Mouse (Mus musculus) liver, embryonic 11.5 days (tissue): ENCODE results near the gene Ms4a14. TPM values are rescaled to one million over a fixed set of nuclear protein-coding genes. Genes with fewer than 3 reads are reported as not detected.
"Not testable (repeated sequence)": the region's sequence is repeated elsewhere in the genome, so short reads cannot be mapped to it uniquely, and the experiment has no call there.

Experiments
- ATAC-seq: fragments of 200-750 bp; cut with Nextera tagmentation; replicated peaks from 2 replicates; pipeline ENCODE4 v1.8.0; 2017; ENCODE audit warnings: moderate number of reproducible peaks, mild to moderate bottlenecking, moderate TSS enrichment, moderate library complexity; ENCODE audit not compliant: low FRiP score
- DNase-seq: peaks from one replicate; pipeline ENCODE4 v3.0.0-alpha.2; 2017; ENCODE audit warnings: low spot score
- H3K27ac ChIP-seq: fragments of 300-500 bp; sonication (generic); 2 replicates; pipeline ENCODE4 v1.5.1; 2014; ENCODE audit warnings: mild to moderate bottlenecking, low read depth, low read length, control low read depth
- H3K27me3 ChIP-seq: fragments of 300-500 bp; sonication (generic); replicated peaks from 2 replicates; pipeline ENCODE4 v1.6.1; 2014; ENCODE audit warnings: low read length, mixed read lengths; ENCODE audit not compliant: control insufficient read depth, insufficient read depth
- H3K36me3 ChIP-seq: fragments of 300-500 bp; sonication (generic); 2 replicates; pipeline ENCODE4 v1.6.1; 2014; ENCODE audit warnings: mild to moderate bottlenecking, low read length, moderate library complexity, mixed read lengths; ENCODE audit not compliant: control insufficient read depth, insufficient read depth
- H3K4me1 ChIP-seq: fragments of 300-500 bp; sonication (generic); replicated peaks from 2 replicates; pipeline ENCODE4 v1.6.1; 2014; ENCODE audit warnings: low read length, mixed read lengths; ENCODE audit not compliant: control insufficient read depth, insufficient read depth
- H3K4me2 ChIP-seq: fragments of 300-500 bp; sonication (generic); 2 replicates; pipeline ENCODE4 v1.6.1; 2014; ENCODE audit warnings: mild to moderate bottlenecking, control low read depth, moderate library complexity
- H3K4me3 ChIP-seq: fragments of 300-500 bp; sonication (generic); 2 replicates; pipeline ENCODE4 v1.5.1; 2014; ENCODE audit warnings: low read depth, low read length, control low read depth
- H3K9ac ChIP-seq: fragments of 300-500 bp; sonication (generic); 2 replicates; pipeline ENCODE4 v1.6.1; 2014; ENCODE audit warnings: low read depth, low read length, control low read depth
- H3K9me3 ChIP-seq: fragments of 300-500 bp; sonication (generic); 2 replicates; pipeline ENCODE4 v1.6.1; 2016; ENCODE audit warnings: low read length, inconsistent platforms, mixed read lengths; ENCODE audit not compliant: control insufficient read depth
- WGBS: fragments of 180-500 bp; shearing (Covaris S2); extraction: QIAGEN DNeasy Blood & Tissue Kit; methylation state at CpG from one replicate; pipeline ENCODE4 v1.1.7; 2014; 5-methylcytosine and 5-hydroxymethylcytosine counted together
- polyA plus RNA-seq: library from polyadenylated mRNA; unstranded; fragments of >200 nt; fragmentation: Nextera tagmentation; extraction: Ambion mirVana; gene quantifications from 2 replicates; pipeline ENCODE4 v1.2.1, GENCODE M21; 2014

Ms4a14 gene
- polyA plus RNA-seq, 1 experiment from 2014 or later = not detected

GRCm38 (mm10) chr19:11276431-11276830 is 37.8 kb downstream of the Ms4a14 start:
- no peak for ATAC-seq
- WGBS = 60% methylated on average over 5 of the region's 5 CpGs

GRCm38 (mm10) chr19:11266956-11267355 is 47.3 kb downstream of the Ms4a14 start:
- ATAC-seq (no peak), DNase-seq (no peak)
- Histone ChIP-seq H3K4me1 (no peaks in the 10 kb centered on the region), H3K27me3 (no peaks in the 10 kb centered on the region), H3K9me3 (no peaks in the 10 kb centered on the region), H3K27ac (no peak overlapping the region), H3K36me3 (no peaks in the 10 kb centered on the region), H3K4me3 (no peak overlapping the region), H3K4me2 (no peak overlapping the region), H3K9ac (no peak overlapping the region)
- WGBS = 64% methylated on average over 4 of the region's 4 CpGs

More at GRCm38 (mm10) chr19:11276431-11276830, 37.8 kb downstream of the Ms4a14 start:
- Histone ChIP-seq H3K27ac (no peak overlapping the region), H3K4me1 (no peaks in the 10 kb centered on the region), H3K36me3 (no peaks in the 10 kb centered on the region), H3K4me2 (no peak overlapping the region), H3K27me3 (no peaks in the 10 kb centered on the region), H3K9me3 (no peaks in the 10 kb centered on the region), H3K9ac (no peak overlapping the region), H3K4me3 (no peak overlapping the region)
- DNase-seq = no peak

- Histone ChIP-seq H3K27me3 (no peaks in the 10 kb centered on the region), H3K9me3 (no peaks in the 10 kb centered on the region), H3K27ac (no peak within 1 kb of the TSS), H3K4me1 (no peaks in the 10 kb centered on the region), H3K4me2 (no peak within 1 kb of the TSS), H3K36me3 (no peaks in the 10 kb centered on the region), H3K9ac (no peak within 1 kb of the TSS), H3K4me3 (no peak within 1 kb of the TSS)
- ATAC-seq (no peak), DNase-seq (no peak)
- WGBS = 74% methylated on average over 8 of the region's 8 CpGs
These were observed 48.0 kb downstream of the Ms4a14 start, which contains the start of gene Ms4a1 for GRCm38 (mm10) chr19:11266052-11266845. Ms4a1 (minus strand) TSS chr19:11266241.

- Histone ChIP-seq H3K9me3 (no peaks in the 10 kb centered on the region), H3K27ac (no peak overlapping the region), H3K9ac (no peak overlapping the region), H3K27me3 (no peaks in the 10 kb centered on the region), H3K4me1 (no peaks in the 10 kb centered on the region), H3K4me3 (no peak overlapping the region), H3K4me2 (no peak overlapping the region), H3K36me3 (no peaks in the 10 kb centered on the region)
- DNase-seq (no peak), ATAC-seq (no peak)
- 73% methylated on average over 9 of the region's 9 CpGs for WGBS
These were observed 49.6 kb downstream of the Ms4a14 start for GRCm38 (mm10) chr19:11264602-11265185.

- no peak overlapping the region for H3K9ac ChIP-seq
These were observed 50.7 kb downstream of the Ms4a14 start for GRCm38 (mm10) chr19:11263549-11263948.

GRCm38 (mm10) chr19:11262932-11263331 is 51.3 kb downstream of the Ms4a14 start:
- not testable (repeated sequence) for DNase-seq, H3K27ac ChIP-seq, H3K4me1 ChIP-seq, H3K4me2 ChIP-seq, H3K9me3 ChIP-seq, ATAC-seq, H3K27me3 ChIP-seq, H3K9ac ChIP-seq, H3K4me3 ChIP-seq, H3K36me3 ChIP-seq
- 57% methylated on average over 4 of the region's 4 CpGs for WGBS

More at GRCm38 (mm10) chr19:11263549-11263948, 50.7 kb downstream of the Ms4a14 start:
- no peaks in the 10 kb centered on the region for H3K36me3 ChIP-seq
- WGBS = 62% methylated on average over 3 of the region's 3 CpGs
- no peaks in the 10 kb centered on the region for H3K4me1 ChIP-seq
- no peaks in the 10 kb centered on the region for H3K27me3 ChIP-seq
- no peak overlapping the region for H3K4me2 ChIP-seq
- no peak overlapping the region for H3K27ac ChIP-seq
- DNase-seq (no peak), ATAC-seq (no peak)
- no peak overlapping the region for H3K4me3 ChIP-seq
- no peaks in the 10 kb centered on the region for H3K9me3 ChIP-seq

- H3K27ac ChIP-seq = no peak overlapping the region
These were observed 52.7 kb downstream of the Ms4a14 start for GRCm38 (mm10) chr19:11261522-11261921.

More at GRCm38 (mm10) chr19:11261522-11261921, 52.7 kb downstream of the Ms4a14 start:
- DNase-seq (no peak), ATAC-seq (no peak)
- Histone ChIP-seq H3K4me2 (no peak overlapping the region), H3K27me3 (no peaks in the 10 kb centered on the region), H3K36me3 (no peaks in the 10 kb centered on the region), H3K9ac (no peak overlapping the region), H3K4me3 (no peak overlapping the region), H3K9me3 (no peaks in the 10 kb centered on the region), H3K4me1 (no peaks in the 10 kb centered on the region)
- WGBS = 77% methylated on average over 2 of the region's 2 CpGs
